Mouse (Mus musculus) limb, embryonic 14.5 days (tissue): ENCODE measurements at regions not wholly inside any gene's neighbourhood (a gene's known extent, or its start where the extent isn't known, plus 50 kb on each side); places are given as distances from the start of the nearest gene placed in this dataset.

Experiments
- ATAC-seq: fragments of 200-750 bp; cut with Nextera tagmentation; 2 replicates; pipeline ENCODE4 v1.8.0; 2017; ENCODE audit warnings: low read depth, moderate number of reproducible peaks, moderate TSS enrichment; ENCODE audit not compliant: low FRiP score
- DNase-seq: peaks from one replicate; pipeline ENCODE4 v3.0.0-alpha.2; 2015; ENCODE audit warnings: low spot score
- H3K27ac ChIP-seq: fragments of 300-500 bp; sonication (generic); replicated peaks from 2 replicates; pipeline ENCODE4 v1.5.1; 2014; ENCODE audit warnings: low read depth, mild to moderate bottlenecking, low read length, moderate library complexity, mixed read lengths
- H3K27me3 ChIP-seq: fragments of 300-500 bp; sonication (generic); 2 replicates; pipeline ENCODE4 v1.6.1; 2014; ENCODE audit warnings: low read length, mixed read lengths; ENCODE audit not compliant: control insufficient read depth, insufficient read depth
- H3K36me3 ChIP-seq: fragments of 300-500 bp; sonication (generic); 2 replicates; pipeline ENCODE4 v1.6.1; 2014; ENCODE audit warnings: mild to moderate bottlenecking, low read length, moderate library complexity, mixed read lengths; ENCODE audit not compliant: control insufficient read depth, insufficient read depth
- H3K4me1 ChIP-seq: fragments of 300-500 bp; sonication (generic); 2 replicates; pipeline ENCODE4 v1.6.1; 2014; ENCODE audit warnings: antibody characterized with exemption, low read length, mixed read lengths; ENCODE audit not compliant: control insufficient read depth, insufficient read depth
- H3K4me2 ChIP-seq: fragments of 300-500 bp; sonication (generic); replicated peaks from 2 replicates; pipeline ENCODE4 v1.6.1; 2014; ENCODE audit warnings: low read depth, mild to moderate bottlenecking, low read length, moderate library complexity; ENCODE audit not compliant: severe bottlenecking
- H3K4me3 ChIP-seq: fragments of 300-500 bp; sonication (generic); replicated peaks from 2 replicates; pipeline ENCODE4 v1.5.1; 2014; ENCODE audit warnings: low read length
- H3K9ac ChIP-seq: fragments of 300-500 bp; sonication (generic); 2 replicates; pipeline ENCODE4 v1.6.1; 2014; ENCODE audit warnings: mild to moderate bottlenecking, low read depth, low read length, moderate library complexity; ENCODE audit not compliant: severe bottlenecking
- H3K9me3 ChIP-seq: fragments of 300-500 bp; sonication (generic); 2 replicates; pipeline ENCODE4 v1.6.1; 2016; ENCODE audit warnings: low read length; ENCODE audit not compliant: control insufficient read depth
- POLR2A ChIP-seq: fragments of 200-500 bp; IDR thresholded peaks from 2 replicates; pipeline ENCODE4 v1.8.0; 2012; ENCODE audit warnings: inconsistent platforms, mild to moderate bottlenecking, moderate library complexity, borderline replicate concordance; ENCODE audit not compliant: insufficient read depth, insufficient read length; ENCODE audit errors: extremely low read depth
- WGBS: fragments of 180-500 bp; shearing (Covaris S2); extraction: QIAGEN DNeasy Blood & Tissue Kit; methylation state at CpG from one replicate; pipeline ENCODE4 v1.1.7; 2014; 5-methylcytosine and 5-hydroxymethylcytosine counted together

- ATAC-seq, result no peak
These were observed 503.6 kb upstream of the Gm765 start for GRCm38 (mm10) chr6:98846001-98846695.

DNA sequence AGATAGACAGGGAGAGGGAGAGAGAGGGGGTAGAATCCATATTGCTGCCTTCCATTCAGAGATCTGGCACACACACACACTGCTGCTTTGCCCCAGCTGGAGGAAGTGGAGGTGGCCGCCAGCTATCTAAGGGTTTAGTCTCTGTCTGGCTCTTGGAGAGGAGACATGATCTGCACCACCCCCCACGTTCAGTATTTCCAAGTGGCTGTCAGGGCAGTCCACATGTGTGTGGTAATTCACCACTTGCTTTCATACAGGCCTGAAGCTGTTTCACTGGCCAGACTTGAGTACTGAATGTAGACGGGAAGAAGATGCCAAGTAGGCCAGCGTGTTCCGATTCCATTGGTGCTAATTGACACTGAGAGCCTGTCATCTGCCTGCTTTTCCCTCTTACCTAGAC lies 501.0 kb upstream of the Gm765 start:
- Histone ChIP-seq H3K4me2 (no peak overlapping the region), H3K27ac (no peak overlapping the region), H3K4me1 (peaks cover 11% of the 10 kb centered on the region; the same call in 1 of the 2 replicates), H3K9me3 (no peaks in the 10 kb centered on the region), H3K4me3 (no peak overlapping the region), H3K9ac (no peak overlapping the region), H3K36me3 (no peaks in the 10 kb centered on the region), H3K27me3 (no peaks in the 10 kb centered on the region)
- ATAC-seq (no peak), DNase-seq (no peak)
- TF ChIP-seq POLR2A, result no peak
- WGBS, result 65% methylated on average over 5 of the region's 5 CpGs

More at GRCm38 (mm10) chr6:98846001-98846695, 503.6 kb upstream of the Gm765 start:
- Histone ChIP-seq H3K4me3 (no peak overlapping the region), H3K4me1 (peaks cover 11% of the 10 kb centered on the region; the same call in 1 of the 2 replicates), H3K9ac (no peak overlapping the region), H3K36me3 (no peaks in the 10 kb centered on the region), H3K27me3 (no peaks in the 10 kb centered on the region), H3K4me2 (no peak overlapping the region), H3K27ac (no peak overlapping the region), H3K9me3 (no peaks in the 10 kb centered on the region)
- 57% methylated on average over 5 of the region's 5 CpGs for WGBS
- DNase-seq, result no peak
- TF ChIP-seq POLR2A, result no peak

- H3K27ac ChIP-seq, result no peak overlapping the region
- H3K9me3 ChIP-seq, result no peaks in the 10 kb centered on the region
- H3K9ac ChIP-seq, result no peak overlapping the region
- 33% methylated on average over 4 of the region's 4 CpGs for WGBS
- H3K27me3 ChIP-seq, result no peaks in the 10 kb centered on the region
- H3K4me1 ChIP-seq, result peaks cover 11% of the 10 kb centered on the region; the same call in 1 of the 2 replicates
- H3K4me3 ChIP-seq, result no peak overlapping the region
- no peaks in the 10 kb centered on the region for H3K36me3 ChIP-seq
- DNase-seq (no peak), ATAC-seq (no peak)
- no peak overlapping the region for H3K4me2 ChIP-seq
- TF ChIP-seq POLR2A, result no peak
These were observed 500.4 kb upstream of the Gm765 start for GRCm38 (mm10) chr6:98842924-98843323.

GRCm38 (mm10) chr6:98833922-98834321 lies 491.4 kb upstream of the Gm765 start:
- WGBS, result 91% methylated on average over 7 of the region's 7 CpGs
- H3K4me1 ChIP-seq, result no peaks in the 10 kb centered on the region
- no peak overlapping the region for H3K9ac ChIP-seq

DNA sequence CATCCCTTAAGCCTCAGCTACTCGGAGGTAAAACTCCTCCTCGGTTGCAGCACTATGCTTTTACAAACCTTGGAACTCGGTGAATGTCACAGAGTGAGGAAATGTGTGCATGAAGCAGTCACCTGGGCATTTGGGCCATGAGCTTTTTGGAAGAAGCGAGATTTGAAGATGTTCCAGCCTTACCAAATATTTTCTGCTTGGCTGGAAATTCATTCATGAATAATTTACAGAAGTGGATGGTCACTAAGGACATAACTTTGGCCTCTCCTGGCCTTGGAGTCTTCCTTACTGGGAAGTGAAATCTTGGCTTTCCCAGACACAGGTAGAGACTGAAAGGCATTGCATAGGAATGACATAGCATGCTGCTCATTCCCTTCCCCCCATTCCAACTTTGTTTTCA lies 487.6 kb upstream of the Gm765 start:
- ATAC-seq (no peak), DNase-seq (no peak)
- Histone ChIP-seq H3K4me3 (no peak overlapping the region), H3K27me3 (no peaks in the 10 kb centered on the region), H3K9ac (no peak overlapping the region), H3K27ac (no peak overlapping the region), H3K4me2 (no peak overlapping the region), H3K9me3 (no peaks in the 10 kb centered on the region), H3K36me3 (no peaks in the 10 kb centered on the region), H3K4me1 (no peaks in the 10 kb centered on the region)
- no peak for TF ChIP-seq POLR2A
- WGBS, result 48% methylated on average over 4 of the region's 4 CpGs

More at GRCm38 (mm10) chr6:98833922-98834321, 491.4 kb upstream of the Gm765 start:
- H3K36me3 ChIP-seq, result no peaks in the 10 kb centered on the region
- no peak overlapping the region for H3K4me2 ChIP-seq
- H3K27me3 ChIP-seq, result no peaks in the 10 kb centered on the region
- no peak for TF ChIP-seq POLR2A
- no peak overlapping the region for H3K27ac ChIP-seq
- no peaks in the 10 kb centered on the region for H3K9me3 ChIP-seq
- no peak for ATAC-seq
- no peak for DNase-seq
- no peak overlapping the region for H3K4me3 ChIP-seq
